Mouse (Mus musculus) testis, adult 2 months (tissue): ENCODE data around the gene Gm13279.
"Not testable (repeated sequence)": the region's sequence is repeated elsewhere in the genome, so short reads cannot be mapped to it uniquely, and the experiment has no call there.

Source experiments
- CTCF ChIP-seq: fragments of 200-500 bp; IDR thresholded peaks from 2 replicates; pipeline ENCODE4 v1.5.1; 2012; ENCODE audit warnings: low read depth, mild to moderate bottlenecking, inconsistent platforms, low read length, moderate library complexity; ENCODE audit not compliant: control insufficient read depth, insufficient read depth, insufficient replicate concordance
- POLR2A ChIP-seq: fragments of 200-500 bp; IDR thresholded peaks from 2 replicates; pipeline ENCODE4 v1.6.1; 2012; ENCODE audit warnings: low read depth, mild to moderate bottlenecking, inconsistent platforms, low read length, moderate library complexity; ENCODE audit not compliant: control insufficient read depth

DNA sequence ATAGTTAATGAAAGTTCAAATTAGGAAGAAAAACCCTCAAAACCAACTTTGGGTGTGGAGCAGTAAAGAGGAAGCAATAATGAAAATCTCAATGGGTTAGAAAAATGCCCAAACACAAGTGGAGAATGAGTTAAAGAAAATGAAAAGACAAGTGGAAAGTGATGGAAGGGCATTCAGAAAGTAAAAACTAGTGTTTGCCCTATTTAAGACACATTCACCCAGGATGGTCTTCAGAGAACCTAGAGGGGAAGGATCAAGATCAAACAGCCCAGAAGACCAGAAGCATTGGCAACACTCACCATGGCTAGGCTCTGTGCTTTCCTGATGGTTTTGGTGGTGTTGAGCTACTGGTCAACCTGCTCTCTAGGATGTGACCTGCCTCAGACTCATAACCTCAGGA lies 29.9 kb downstream of the Gm13279 start, which contains the start of gene Ifna6:
- TF ChIP-seq POLR2A, CTCF: not testable (repeated sequence)
